Mouse (Mus musculus): Measurements from ENCODE around the gene Gm21119.
"Not testable (repeated sequence)": the region's sequence is repeated elsewhere in the genome, so short reads cannot be mapped to it uniquely, and the experiment has no call there.

DNA sequence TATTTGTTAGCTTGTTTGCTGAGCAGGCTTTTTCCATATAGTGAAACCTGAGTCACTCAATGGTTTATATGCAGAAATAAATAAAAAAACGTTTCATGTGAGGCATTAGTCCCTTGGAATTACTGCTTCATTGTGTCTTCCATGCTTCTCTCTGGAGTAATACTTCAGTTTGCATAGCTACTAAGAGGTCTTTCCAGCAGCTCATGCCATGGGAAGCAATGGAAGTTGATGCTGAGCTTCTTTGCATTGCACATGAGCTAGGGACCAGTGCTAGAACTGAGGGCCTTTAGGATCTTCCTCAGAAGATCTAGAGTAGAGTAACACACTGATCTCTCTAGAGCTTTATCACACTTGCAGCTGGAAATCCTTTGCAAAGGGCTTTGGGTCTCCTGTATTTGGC, 23.2 kb downstream of the Gm21119 start:
- TF ChIP-seq CTCF, EP300 (IDR thresholded peaks at IDR 0.05): not testable (repeated sequence)
